Mouse (Mus musculus) liver (tissue): ENCODE results near the gene Nr1i3.
"Not testable (repeated sequence)": the region's sequence is repeated elsewhere in the genome, so short reads cannot be mapped to it uniquely, and the experiment has no call there.

Source experiments
- DNase-seq: peaks from one replicate; pipeline ENCODE4 v3.0.0-alpha.2; 2020; ENCODE audit warnings: mixed read lengths

Gene Nr1i3

DNA sequence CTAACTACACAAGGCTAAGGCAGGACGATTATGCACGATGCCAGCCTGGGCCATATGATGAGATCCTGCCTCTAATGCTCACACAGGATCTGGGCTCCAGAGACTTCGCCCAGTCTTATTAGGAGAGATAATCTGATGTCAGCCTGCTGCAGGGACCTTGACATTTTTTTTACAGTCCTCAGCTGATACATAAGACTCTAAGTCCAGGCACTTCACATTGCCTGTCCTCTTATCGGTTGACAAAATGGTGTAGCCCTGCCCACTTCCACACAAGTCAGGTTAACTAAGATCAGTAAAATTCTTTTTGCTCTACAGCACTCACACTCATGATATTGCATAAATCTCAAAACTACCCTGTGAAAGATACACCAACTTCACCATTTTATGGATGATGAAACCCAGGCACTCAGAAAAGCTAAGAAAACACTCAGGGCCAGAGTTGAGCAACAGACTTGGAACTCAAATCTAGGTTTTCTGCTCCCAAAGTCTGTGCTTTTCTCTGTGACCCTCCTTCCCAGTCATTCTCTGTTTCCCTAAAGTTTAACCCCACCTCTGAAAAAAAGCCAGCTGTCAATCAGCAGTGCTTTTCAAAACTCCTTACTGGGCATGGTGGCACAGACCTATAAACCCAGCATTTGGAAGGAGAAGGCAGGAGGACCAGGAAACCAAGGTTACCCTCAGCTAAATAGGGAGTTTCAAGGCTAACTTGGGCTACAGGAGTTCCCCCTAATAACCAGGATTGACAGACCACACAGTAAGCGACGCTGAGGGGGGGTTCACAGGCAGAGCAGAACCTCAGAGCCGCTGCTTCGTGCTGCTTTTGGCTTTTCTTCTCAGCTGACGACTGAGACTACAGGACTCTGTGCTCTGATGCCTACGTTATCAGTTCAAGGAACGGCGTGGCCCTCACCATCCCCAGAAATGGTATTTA is 19.3 kb downstream of the Nr1i3 start:
- no peak for DNase-seq

DNA sequence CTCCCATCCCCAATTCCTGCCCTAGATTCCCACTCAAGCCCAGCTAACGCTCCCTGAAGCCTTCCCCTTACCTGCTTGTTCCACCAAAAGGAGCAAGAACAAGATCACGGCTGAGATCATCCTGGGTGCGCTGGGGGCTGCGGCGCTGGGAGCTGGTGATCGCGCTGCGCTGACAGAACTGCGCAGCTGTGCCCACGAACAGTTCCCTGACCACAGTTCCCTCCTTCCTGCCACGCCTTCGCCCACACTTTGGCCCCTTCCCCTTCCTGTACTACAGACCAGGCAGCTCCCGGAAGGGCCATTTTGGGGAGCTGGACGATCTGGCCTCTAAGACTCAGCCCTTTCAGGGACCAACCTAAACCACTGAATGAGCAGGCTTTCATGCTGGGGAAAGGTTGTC is 20.4 kb downstream of the Nr1i3 start, which contains the start of gene Fcer1g:
Gene Fcer1g, minus strand, starts transcription at position 240 of the 400 bp plus-strand sequence.
- no peak for DNase-seq

DNA sequence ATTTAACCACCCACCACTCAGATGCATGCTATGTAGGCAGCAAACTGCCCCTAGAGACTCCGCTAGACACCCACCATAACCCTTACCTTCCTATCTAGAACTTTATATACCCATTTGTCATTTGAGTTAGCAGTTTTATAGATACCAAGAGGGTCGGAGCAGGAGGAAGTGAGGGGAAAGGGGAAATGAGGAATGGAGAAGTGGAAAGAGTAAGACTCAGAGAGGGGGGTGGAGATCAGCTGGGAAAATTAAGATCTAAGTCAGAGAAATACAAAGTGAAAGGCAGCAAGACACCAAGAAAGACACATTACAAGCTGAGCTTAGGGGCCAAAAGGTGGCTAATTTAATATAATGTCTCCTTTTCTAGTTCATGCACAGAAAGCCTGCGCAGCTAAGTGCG is 20.8 kb downstream of the Nr1i3 start:
- no peak for DNase-seq

DNA sequence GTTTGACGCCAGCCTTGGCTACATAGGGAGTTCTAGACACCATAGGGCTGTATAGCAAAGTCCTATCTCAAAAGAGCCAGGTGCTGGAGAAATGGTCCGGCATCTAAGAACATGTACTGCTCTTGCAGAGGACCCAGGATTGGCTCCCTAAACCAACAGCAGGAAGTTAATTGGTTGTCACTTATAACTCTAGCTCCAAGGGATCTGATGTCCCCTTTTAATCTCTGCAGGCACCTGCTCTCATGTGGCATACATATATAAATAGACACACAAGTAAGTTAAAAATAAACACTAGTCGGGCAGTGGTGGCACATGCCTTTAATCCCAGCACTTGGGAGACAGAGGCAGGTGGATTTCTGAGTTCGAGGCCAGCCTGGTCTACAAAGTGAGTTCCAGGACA is 22.0 kb downstream of the Nr1i3 start:
- no peak for DNase-seq

- no peak for DNase-seq
Observed at GRCm38 (mm10) chr1:171237438-171237837, 23.7 kb downstream of the Nr1i3 start.

GRCm38 (mm10) chr1:171238463-171238862 is 24.7 kb downstream of the Nr1i3 start:
- peak; percentile 68 for DNase-seq

GRCm38 (mm10) chr1:171239992-171240744 is 26.4 kb downstream of the Nr1i3 start:
- no peak for DNase-seq

- no peak for DNase-seq
Observed at GRCm38 (mm10) chr1:171240911-171241310, 27.1 kb downstream of the Nr1i3 start.

- DNase-seq: not testable (repeated sequence)
Observed at GRCm38 (mm10) chr1:171241952-171242351, 28.2 kb downstream of the Nr1i3 start.

- no peak for DNase-seq
Observed at GRCm38 (mm10) chr1:171245353-171245752, 31.6 kb downstream of the Nr1i3 start.

DNA sequence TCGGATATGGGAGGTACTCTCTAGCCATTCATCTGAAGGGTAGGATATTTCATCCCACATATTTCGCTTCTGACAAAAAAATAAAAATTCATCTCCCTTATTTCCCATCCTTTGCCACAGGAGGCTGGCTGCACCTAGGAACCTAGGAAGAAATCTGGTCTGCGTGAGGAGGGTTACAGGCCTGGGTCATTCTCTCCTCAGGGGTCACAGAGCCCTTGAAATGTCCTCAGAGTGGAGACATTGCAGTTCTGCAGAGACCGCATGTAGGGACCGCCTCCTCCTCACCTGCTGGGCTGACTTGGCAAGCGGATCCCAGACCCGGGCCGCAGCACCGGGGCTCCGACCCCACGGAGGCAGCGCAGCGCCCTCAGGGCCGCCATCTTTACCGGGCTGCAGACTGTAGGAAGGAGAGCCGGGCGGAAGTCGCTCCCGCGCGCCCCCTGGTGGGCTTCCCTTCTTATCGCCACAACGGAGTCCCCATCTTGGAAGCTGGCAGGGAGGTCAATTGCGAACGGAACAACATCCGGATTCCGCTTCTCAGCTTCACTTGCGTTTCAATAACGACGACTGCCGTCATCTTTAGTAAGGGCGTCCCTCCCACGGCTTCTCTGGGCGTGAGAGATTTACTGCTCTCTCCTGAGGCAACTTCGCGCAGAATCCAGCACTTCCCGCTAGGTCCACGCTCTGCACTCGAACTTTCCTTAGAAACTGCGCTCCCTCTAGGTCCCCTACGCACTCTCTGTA is 33.1 kb downstream of the Nr1i3 start:
- peak; percentile 97 for DNase-seq

GRCm38 (mm10) chr1:171247453-171247841 is 33.7 kb downstream of the Nr1i3 start:
- no peak for DNase-seq

DNA sequence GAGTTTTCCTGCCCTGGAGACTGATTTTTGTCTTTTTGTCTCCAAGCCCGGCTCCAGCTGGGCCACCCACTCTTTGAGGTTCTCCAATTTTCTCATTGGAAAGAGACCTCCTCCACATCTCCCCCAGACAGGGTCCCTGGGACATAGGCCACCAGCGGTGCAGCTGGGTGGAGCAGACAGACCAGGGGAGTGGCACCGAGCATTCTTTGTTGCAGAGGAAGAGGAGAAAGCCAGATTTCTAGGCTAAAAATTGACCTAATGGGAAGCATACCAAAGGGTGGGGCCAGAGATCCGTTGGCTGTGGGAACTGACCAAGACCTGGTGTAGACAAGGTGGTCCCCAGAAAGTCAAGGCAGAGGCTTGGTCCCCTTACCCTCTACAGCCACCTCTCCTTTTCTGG is 34.1 kb downstream of the Nr1i3 start:
- no peak for DNase-seq

- no peak for DNase-seq
Observed at GRCm38 (mm10) chr1:171248386-171249226, 34.8 kb downstream of the Nr1i3 start.

GRCm38 (mm10) chr1:171249913-171250600 is 36.3 kb downstream of the Nr1i3 start, which contains the start of gene Adamts4:
Gene Adamts4, plus strand, starts transcription at chr1:171250421.
- no peak for DNase-seq

GRCm38 (mm10) chr1:171250680-171251593 is 37.2 kb downstream of the Nr1i3 start, which contains the start of gene Ndufs2:
Gene Ndufs2, minus strand, starts transcription at chr1:171251388.
- no peak for DNase-seq

DNA sequence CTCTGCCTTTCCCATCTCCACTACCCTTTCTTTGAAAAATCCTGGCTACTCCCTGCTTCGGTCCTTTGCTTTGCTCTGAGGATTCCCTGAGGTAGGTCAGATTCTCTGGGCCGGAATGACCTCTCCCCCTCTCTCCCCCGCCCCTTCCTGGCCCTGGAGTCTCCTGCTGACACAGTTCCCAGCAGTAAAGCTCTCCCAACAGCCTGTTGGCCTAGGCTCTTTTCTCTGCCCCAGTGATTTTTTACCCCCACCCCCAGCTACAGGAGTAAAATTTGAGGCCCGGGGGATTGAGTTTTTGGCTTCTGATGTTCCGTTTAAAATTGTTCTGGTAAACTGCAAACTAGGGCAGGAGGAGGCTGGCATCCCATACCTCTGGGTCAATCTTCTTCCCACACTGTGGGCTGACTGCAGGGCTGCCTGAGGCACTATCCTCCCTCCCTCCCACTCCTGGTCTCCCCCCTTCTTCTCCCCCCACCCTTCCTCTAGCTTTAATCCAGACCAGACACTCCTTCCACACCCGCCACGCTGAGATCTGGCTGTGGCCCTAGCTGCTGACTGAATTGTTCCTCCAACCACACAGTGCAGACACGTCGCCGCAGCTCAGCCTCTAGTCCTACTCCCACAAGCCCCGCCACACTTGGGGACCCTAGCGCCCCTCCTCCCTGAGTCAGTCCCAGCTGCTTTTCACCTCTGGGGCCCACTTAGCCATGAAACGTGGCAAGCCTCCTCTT is 38.0 kb downstream of the Nr1i3 start:
- DNase-seq: no peak

- DNase-seq: peak; percentile 3
Observed at GRCm38 (mm10) chr1:171252415-171252814, 38.6 kb downstream of the Nr1i3 start.

DNA sequence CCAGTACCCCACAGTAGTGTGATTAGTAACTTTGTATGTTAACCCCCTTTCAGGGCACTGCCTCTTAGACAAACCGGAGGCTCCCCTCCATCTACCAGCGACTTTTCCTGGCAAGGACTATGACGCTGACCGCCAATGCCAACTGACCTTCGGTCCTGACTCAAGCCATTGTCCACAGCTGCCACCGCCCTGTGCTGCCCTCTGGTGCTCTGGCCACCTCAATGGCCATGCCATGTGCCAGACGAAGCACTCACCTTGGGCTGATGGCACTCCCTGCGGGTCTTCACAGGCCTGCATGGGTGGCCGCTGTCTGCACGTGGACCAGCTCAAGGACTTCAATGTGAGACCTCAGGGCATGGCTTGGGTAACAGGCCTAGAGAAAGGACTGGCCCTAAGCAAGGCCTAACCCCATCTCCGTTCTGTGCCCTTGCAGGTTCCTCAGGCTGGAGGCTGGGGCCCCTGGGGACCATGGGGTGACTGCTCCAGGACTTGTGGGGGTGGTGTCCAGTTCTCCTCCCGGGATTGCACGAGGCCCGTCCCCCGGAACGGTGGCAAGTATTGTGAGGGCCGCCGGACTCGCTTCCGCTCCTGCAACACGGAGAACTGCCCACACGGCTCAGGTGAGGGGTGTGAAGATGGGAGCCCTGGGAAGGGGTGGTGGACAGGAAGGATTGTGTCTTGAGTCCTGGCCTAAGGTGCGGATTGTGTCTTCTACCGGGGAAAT is 42.5 kb downstream of the Nr1i3 start:
- DNase-seq: no peak
